Mouse (Mus musculus) c-Kit-negative CD71-positive TER-119-positive erythroid progenitor cells, embryonic 14.5 days (primary cell): ENCODE measurements around the gene Selplg.

Experiments used
- DNase-seq: peaks from one replicate; pipeline ENCODE4 v3.0.0-alpha.2; 2013; ENCODE audit warnings: low read depth, low spot score

Gene Selplg

DNA sequence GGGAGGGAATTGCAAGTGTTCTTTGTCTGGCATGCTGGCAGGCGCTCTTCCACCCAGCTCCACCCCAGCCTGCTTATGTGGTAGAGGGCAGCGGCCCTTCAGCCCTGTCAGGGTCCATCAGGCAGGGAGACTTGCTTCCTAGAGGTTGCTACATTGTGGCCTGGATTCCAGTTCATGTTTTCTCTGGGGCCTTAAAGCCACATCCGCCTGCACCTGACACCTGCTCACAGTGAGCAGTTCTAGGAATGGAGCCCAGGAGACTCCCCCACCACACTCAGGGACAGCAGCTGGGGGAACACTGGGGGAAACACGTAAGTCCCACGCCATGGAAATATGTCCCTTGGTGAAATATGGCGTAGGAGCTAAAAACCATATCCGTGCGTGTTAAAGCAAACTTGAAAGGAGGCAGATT lies at the start of gene Selplg:
Gene Selplg, minus strand, starts transcription at position 155 of the 412 bp plus-strand sequence.
- DNase-seq: no peak

DNA sequence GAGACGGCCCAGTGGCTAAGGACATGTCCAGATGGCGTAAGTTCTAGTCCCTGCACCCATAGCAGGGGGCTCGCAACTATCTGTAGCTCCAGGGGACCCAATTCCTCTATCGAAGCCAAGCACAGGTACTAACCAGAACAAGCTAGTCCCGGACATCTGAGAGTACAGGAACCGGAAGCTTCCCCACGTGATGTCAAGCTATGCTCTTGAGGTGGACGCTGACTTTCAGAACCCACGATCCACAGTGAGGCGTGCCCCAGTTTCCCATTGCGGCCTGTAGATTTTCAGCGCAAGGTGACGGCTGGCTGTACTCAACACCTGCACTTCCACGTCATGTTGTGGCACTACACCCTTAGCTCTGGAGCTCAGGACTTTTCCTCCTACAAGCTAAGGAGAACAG lies 48.7 kb upstream of the Selplg start:
- DNase-seq: no peak

DNA sequence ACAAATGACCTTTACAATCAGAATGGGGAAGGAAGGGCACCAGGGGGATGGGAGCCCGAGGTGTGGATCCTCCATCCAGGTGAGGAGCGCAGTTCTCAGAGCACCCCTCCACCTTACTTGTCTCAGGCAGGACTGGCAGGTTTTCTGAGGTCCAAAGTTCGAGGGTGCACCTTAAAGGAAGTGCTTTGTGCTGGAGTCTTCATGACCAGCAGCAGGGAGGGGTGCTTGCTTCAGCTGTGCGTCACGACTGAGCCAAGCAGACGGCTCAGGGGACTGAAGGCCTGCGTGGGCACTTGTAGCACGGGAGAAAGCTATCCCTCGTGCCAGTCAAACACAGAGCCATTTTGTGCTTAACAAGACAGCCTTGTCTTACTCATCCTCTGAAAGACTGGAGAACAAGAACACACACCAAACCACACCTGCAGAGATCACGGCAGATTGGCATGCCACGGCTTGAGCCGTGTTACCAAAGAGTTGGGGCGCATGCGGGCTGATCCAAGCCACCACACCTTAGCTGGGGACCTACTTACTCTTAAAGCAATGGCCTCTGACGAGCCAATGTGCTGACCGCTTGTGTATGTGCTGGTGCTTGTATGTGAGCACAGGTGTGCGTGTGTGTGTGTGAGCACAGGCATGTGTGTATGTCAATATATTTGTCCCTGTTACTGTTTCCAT lies 46.6 kb upstream of the Selplg start:
- no peak for DNase-seq

DNA sequence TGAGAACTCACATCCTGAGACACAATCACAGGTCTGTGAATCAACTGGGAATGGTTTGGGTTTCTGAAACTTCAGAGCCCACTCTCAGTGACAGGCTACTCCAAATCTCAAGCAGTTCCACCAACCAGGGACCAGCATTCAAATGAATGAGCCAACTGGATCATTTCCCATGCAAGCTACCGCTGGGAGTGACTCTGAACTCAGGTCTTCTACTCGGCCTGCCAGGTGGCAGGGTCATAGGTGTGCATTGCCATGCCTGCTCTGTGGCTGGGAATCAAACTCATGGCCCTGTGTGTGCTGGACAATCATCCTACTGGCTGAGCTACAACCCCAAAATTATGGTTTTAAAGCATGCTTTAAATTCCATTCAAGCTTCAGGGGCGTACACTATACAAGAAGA lies 45.1 kb upstream of the Selplg start:
- DNase-seq: no peak

DNA sequence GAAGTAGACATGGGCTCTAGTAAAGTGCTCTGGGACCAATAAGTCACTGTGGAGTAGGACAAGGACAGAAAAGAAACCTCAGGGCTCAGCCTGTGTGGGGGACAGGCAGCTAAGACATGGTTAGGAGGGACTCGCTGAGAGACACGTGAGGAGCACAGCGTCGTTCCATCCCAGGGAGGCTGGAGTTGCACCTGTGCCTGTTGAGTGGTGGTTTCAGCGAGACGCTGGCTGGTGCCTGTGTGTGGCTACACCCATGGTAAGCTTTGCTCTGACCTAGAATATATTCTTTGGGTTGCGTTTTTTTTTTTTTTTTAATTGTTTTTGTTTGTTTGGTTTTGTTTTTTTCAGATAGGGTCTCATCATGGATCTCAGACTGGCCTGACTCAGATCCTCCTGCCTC lies 43.7 kb upstream of the Selplg start:
- DNase-seq: no peak

DNA sequence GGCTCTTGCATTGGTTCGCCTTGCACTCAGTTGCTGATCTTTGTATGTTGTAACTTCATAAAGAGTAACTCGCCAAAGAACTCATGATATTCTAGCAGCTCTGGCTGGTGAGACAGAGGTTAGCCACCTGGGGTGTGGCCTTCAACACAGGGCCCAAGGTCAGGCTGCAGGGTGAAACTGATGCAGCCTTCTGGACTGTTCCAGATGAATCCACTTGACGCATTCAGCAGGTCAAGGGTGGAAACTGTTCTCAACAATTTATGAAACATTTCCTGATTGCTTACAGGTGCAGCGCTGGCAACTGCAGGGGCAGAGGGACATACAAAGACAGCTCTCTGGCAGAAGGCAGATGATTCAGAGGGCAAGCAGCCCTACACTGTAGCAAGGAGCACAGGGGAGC lies 43.2 kb upstream of the Selplg start:
- DNase-seq: no peak

DNA sequence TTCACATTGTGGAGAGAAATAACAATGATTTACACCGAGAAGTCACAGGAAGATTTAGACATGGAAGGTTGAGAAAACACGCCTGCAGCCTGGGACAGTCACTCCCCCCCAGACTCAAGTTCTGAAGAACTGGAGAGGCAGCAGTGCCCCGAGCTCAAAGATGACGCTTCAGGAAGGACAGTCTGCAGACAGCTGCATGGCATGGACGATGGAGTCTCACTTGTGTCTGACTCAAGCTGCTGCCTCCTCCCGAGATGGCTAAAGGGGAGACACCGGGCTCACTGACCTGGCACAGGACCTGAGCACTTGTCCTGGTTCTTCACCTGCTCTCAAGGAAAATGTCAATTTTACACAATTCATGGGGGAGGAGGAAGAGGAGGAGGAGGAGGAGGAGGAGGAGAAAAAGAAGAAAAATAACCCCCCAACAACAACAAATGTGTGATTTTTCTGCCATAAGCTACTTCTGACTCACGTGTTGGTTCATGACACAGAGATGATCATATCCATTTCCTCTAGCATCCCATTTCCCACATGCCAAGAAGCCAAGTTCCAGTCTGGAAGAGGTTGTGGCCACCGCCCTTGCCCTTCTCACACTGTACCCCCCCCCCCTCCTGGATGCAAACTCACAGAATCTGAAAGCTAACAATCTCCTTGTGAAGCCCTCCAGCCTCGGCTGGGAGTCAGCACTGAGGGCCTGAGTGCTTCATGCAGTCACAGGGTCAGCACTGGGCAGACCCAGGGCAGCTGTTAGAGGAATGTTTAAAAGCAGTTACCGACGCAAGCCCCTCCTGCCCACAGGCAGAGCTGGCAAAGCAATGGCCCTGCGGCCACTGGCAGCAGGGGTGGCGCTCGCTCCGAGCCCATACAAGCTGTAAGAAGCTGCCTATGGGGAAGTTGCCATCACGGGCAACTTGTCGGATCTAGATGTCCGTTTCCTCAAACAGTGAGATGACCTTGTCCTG lies 41.9 kb upstream of the Selplg start:
- no peak for DNase-seq

DNA sequence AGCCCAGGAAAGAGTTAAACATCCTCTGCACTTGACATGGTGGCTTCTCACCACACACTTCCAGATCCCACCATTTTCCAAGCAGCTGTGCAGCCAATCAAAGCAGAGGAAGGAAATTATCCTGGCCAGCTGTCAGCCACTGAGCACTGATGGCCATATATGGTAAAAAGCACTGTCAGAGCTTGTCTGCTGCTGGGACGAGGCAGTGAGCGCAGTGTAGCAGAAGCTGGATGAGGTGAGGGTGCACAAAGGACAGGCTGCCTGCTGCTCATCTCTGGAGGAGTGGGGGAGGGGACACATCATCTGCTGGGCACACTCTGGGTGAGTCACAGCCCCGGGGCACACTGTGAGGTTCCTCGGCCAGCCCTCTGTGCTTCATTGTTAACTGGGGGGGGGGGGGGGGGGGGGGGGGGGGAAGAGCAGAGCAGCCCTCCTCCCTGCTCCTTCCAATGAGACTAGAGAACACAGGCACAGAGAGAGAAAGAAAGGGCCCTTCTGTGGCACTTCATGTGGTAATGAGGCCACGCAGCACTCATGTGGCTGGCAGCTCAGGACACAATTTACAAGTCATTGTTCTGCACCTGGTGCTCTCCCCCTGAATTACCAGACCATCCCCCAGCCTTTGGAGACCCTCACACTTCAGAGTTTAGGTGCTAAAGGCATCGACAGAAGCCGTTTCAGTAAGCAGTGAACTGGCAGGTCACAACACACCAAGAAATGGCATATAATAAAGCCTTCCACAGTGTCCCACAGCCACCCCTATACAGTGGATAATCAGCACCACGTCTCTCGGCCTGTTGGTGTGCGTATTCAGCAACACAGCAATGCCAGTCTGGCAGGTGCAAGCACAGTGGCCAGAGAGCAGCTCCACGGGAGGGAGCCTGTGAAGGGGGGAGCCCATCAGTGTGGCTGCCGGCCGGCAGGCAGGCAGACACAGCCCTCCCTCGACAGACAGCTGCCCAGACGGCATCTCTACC lies 40.8 kb upstream of the Selplg start:
- DNase-seq: no peak

DNA sequence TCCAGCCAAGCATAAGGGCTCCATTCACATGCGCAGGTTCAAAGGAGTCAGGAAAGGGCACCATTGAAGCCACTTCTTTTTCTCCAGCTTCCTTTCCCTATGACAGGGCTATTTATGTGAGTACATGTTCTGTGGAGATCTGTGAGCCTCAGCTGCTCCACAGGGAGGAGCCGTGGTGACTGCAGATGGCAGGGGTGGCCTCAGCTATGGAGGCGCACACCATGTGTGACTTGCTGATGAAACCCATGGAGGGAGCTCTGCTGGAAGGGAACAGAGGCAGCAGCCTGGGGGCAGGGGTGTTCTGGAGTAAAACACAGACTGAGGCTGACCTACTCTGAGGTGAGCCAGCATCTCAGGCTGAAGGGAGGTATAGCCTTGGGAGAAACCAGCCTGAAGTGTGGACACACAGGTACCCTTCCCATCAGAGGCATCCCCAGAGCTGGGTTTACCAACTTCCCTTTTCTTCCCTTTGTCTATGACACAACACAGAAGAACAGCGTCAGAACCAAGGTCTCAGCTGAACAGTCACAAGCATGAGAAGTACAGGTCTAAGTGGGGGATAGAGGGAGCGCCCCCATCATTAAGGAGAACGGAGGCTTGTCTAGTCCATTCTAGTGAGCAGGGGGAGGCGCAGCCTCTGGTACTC lies 39.6 kb upstream of the Selplg start:
- DNase-seq: no peak

DNA sequence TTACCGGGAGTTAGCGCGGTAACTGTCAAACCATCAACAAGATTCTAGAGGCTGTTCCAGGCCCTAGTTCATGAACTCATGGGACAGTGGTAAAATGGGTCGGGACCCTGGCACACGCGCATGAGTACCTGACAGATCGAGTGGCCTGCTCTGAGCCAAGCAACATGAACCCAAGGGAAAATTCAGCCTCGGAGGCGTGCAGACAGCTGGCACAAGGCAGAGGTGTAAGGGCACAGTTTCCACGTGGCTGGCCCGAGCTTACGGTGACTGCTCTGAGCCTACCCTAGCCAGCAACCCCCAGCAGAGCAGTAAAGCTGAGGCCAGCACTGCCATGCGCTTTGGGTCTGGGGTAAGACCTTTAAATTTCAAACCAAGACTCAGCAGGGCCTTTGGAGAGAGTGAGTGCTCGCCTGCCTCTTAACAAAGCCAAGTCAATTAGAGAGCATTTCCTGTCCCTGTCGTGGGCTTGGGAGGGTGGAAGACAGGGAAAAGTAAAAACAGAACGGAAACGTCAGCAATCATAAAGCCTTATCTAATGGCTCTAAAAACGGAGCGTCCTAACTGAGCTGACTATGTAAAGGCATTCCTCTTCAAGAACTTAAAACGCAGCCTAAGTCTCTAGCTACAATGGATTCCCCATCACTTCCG lies 38.1 kb upstream of the Selplg start:
- no peak for DNase-seq

DNA sequence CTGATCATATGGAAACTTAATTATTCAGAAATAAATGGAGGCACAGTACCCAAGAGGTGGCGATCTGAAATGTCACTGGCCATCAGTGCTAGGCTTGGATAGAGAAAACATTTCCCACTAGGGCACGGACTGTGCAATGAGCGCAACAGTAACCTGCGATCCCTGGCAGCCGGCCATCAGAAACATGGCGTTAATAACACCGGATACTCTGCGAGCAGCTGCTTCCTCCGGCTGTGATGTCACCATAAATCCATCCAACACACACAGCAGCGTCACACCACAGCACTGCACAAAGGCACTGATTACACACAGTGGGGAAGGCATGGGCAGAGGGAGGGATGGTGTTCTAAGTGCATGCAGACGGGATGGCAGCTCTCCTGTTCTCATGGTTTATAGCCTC lies 36.7 kb upstream of the Selplg start:
- no peak for DNase-seq

DNA sequence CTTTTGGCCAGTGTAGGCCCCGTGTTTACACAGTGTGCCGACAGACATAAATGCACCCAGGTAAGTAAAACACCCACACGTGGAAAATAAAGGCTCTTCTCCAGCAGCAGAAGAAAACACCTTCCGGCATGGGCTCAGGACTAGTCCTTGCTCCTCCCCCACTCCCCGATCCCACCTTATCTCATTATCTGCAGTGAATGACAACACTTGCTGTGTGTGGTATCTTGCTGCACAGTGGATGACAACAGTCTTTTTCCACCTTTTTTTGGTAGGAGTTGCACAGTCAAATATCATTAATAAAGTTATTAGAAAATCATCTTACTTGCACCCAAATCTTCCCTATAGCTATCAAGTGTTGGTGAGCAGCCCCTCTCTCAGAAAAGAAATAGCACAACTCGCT lies 32.5 kb upstream of the Selplg start:
- no peak for DNase-seq

DNA sequence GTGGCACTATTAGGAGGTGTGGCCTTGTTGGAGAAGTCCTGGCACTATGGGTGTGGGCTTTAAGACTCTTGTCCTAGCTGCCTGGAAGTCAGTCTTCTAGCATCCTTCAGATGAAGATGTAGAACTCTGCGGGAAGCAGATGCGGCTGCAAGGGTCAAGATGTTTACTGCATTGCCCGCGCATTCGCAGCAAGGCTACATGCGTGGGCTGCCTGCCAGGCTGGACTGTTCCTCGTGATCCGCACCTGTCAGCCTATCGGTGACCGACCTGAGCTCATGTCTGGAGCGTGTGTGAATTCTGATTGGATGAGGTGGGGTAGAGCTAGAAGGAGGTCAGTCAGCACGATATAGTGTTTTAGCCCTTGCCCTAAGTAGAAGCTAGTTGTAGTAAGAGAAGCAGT lies 31.6 kb upstream of the Selplg start:
- no peak for DNase-seq

DNA sequence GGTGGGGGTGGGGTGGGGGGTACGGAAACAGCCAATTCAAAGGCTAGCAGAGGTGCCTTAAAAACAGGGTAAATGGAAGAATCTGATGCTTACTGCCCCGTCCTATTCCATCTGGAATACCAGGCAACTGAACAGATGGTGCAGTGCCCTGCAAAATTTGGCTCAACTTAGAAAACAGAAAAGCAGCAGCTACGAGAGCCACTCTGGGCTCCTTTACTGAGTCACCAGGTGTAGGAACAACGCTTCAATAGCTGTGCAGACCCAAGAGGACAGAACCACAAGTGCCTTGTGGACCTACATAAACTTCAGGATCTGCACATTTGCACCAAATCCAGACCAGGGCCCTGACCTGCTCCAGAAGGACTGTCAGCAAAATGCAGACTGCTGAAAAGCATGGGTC lies 30.0 kb upstream of the Selplg start:
- no peak for DNase-seq

DNA sequence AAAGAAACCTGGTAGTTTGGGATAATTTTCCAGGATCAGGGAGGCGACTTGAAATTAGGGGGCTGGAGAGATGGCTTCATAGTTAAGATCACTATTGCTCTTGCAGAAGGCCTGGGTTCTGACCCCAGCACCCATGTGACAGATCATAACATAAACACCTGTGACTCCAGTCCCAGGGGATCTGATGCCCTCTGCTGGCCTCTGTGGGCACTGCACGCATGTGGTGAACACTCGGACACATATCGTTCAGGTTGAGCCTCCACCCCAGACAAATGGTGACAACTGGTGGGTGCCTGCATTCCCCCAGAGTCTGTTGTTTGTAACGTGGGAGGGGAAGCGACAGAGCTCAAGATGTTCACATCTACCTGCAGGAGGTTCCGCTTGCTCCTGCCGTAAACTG lies 28.9 kb upstream of the Selplg start:
- peak; percentile 30 for DNase-seq

DNA sequence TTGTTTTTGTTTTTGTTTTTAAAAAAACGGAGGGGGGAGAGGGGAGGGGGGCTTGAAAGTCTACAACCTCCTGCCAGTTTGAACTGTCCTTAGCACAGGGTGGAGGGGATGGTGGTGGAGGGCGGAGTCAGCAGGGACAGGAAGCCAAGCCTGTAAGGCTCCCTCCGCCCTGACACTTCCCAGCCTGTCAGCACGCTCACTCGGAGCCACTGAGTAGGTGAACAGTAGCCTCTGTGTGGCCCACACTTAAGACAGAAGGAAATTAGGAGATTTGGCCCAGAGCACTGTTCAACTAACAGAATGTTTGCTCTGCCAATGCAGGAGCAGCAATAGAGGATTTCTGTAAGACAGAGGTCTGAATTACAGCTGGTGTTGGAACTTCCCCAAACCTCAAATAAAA lies 26.5 kb upstream of the Selplg start:
- DNase-seq: no peak

DNA sequence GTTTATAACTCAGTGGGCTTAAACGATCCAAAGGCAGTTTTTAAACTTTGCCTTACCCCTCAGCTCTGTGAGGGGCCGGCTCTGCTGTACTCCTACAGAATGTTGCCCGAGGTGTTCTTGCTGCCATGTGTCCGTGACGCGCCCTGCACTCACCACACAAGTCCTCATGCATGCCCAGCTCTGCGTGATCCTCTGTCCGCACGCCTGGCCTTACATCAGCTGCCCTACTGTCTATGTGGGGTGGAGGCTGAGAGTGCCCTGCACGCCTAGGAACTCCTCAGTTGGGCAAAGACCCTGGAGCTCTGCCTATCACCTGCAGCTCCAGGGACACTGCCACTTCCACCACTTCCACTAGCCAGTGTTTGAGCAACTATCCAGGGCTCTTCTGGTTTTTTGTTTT lies 26.1 kb upstream of the Selplg start:
- no peak for DNase-seq

DNA sequence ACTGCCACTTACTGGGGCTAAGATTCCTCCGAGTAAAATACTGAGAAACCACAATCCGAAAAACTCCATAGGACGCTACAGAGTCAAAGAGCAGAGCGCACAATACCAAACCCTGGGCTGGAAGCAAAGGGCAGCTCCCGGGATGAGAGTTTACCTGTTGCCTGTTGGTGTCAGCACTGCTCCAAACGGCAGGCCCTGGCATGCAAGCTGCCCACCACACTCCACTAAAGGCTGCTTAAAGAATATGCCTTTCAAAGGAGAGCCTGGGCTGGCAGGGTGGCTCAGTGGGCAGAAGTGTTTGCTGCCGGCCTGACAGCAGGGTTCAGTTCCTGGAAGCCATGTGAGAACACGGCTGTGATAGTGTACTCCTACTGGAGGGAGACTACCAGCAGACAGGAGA lies 25.2 kb upstream of the Selplg start:
- DNase-seq: no peak

DNA sequence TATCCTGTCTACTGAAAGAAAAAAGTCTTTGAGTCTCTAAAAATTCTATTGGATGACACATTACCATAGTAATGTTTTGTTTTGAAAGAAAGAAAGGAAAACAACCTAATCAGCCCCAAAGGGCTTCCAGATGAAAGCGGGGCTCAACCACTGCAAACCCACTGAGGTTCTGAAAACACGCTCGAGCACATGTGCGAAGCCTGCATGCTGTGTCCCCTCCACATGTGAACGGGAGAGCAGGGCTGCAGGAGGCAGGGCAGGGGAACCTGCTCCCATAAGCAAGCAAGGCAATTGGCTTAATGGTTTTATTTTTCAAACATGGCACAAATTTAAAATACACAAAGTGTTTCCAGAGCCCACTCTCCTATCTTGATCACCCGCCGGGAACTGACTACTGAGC lies 24.2 kb upstream of the Selplg start:
- DNase-seq: no peak

DNA sequence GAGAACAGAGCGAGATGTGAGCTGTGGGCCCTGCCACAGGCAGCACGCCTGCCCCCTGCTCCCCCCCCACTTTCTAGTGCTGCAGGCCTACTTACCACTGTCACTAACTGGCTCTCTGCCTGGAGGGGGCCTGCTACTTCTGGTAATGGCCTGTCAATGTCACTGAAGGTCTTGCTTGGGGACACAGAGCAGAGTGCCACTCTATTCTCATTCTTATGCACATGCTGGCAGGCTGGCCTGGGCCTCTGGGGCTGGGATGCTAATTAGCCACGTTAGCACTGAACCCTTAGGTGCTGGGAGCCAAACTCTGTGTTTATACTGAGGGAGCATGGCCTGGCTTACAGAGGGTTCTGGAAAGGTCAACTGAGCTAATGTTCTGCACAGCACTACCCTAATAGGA lies 23.3 kb upstream of the Selplg start:
- no peak for DNase-seq

DNA sequence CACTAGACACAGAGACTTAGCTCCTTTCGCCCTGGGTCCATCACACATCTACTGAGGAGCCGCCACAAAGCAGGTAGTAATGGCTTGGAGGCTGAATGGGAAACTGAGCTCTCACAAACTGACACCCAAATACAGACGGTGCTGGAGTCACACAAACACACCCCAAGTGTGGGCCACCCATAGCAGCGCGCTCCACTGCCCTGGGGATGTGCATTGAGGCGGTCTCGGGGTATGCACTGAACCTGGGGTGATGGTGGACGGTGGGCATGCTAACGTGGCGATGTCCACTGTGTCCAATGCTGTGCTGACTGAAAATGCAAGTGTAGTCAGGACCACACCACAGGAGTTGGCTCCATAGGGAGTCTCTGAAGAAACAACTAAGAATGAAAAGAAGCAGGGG lies 22.7 kb upstream of the Selplg start:
- no peak for DNase-seq
